Mouse (Mus musculus) heart, adult 2 months (tissue): ENCODE measurements at regions not wholly inside any gene's neighbourhood (a gene's known extent, or its start where the extent isn't known, plus 50 kb on each side); places are given as distances from the start of the nearest gene placed in this dataset.

Experiments
- CTCF ChIP-seq: fragments of 200-600 bp; IDR thresholded peaks from 2 replicates; pipeline ENCODE4 v1.8.1; 2022; ENCODE audit warnings: antibody characterized with exemption, mild to moderate bottlenecking, moderate library complexity
- EP300 ChIP-seq: fragments of 200-500 bp; IDR thresholded peaks from 2 replicates; pipeline ENCODE4 v1.6.1; 2011; ENCODE audit warnings: low read depth, low read length, control low read depth; ENCODE audit not compliant: insufficient read depth
- POLR2A ChIP-seq: fragments of 200-500 bp; IDR thresholded peaks from 2 replicates; pipeline ENCODE4 v1.6.1; 2011; ENCODE audit warnings: mild to moderate bottlenecking, low read depth, low read length, control low read depth; ENCODE audit not compliant: insufficient read depth

DNA sequence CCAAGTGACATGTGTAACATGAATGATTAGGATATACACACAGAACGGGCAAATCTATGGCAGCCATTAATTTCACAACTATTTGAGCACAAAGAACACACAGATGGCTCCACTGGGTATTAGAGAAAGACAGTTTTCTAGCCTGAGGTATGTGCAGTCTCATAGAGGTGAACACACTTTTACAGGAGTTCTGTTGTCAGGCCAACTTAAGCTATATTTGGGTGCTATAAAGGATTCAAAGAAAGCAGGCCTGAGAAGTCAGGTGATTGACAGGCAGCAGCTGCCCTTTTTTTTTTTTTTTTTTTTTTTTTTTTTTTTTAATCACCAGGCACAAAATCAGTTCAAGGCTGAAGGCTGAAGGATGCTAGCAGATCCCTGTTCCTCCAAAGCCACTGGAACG, 153.0 kb downstream of the Gm11361 start:
- no peak for TF ChIP-seq POLR2A
- no peak for TF ChIP-seq CTCF
- no peak for TF ChIP-seq EP300
